Mouse (Mus musculus) limb, embryonic 12.5 days (tissue): ENCODE data around the gene Ctnnbl1. TPM values are rescaled to one million over a fixed set of nuclear protein-coding genes. Genes with fewer than 3 reads are reported as not detected.

Experiments
- ATAC-seq: fragments of 200-750 bp; cut with Nextera tagmentation; 2 replicates; pipeline ENCODE4 v1.8.0; 2017; ENCODE audit warnings: low read depth, moderate TSS enrichment; ENCODE audit not compliant: insufficient number of reproducible peaks, insufficient read depth, low FRiP score, low TSS enrichment
- H3K27ac ChIP-seq: fragments of 300-500 bp; sonication (generic); 2 replicates; pipeline ENCODE4 v1.5.1; 2016; ENCODE audit warnings: mild to moderate bottlenecking, moderate library complexity
- H3K27me3 ChIP-seq: fragments of 300-500 bp; sonication (generic); 2 replicates; pipeline ENCODE4 v1.6.1; 2016; ENCODE audit warnings: mild to moderate bottlenecking, moderate library complexity
- H3K36me3 ChIP-seq: fragments of 300-500 bp; sonication (generic); 2 replicates; pipeline ENCODE4 v1.6.1; 2016; ENCODE audit warnings: mild to moderate bottlenecking, moderate library complexity
- H3K4me1 ChIP-seq: fragments of 300-500 bp; sonication (generic); replicated peaks from 2 replicates; pipeline ENCODE4 v1.6.1; 2016
- H3K4me2 ChIP-seq: fragments of 300-500 bp; sonication (generic); 2 replicates; pipeline ENCODE4 v1.6.1; 2016; ENCODE audit warnings: mild to moderate bottlenecking, moderate library complexity
- H3K4me3 ChIP-seq: fragments of 300-500 bp; sonication (generic); replicated peaks from 2 replicates; pipeline ENCODE4 v1.5.1; 2016; ENCODE audit warnings: mild to moderate bottlenecking
- H3K9ac ChIP-seq: fragments of 300-500 bp; sonication (generic); replicated peaks from 2 replicates; pipeline ENCODE4 v1.6.1; 2016; ENCODE audit warnings: mild to moderate bottlenecking, moderate library complexity
- H3K9me3 ChIP-seq: fragments of 300-500 bp; sonication (generic); 2 replicates; pipeline ENCODE4 v1.6.1; 2016; ENCODE audit warnings: mild to moderate bottlenecking, moderate library complexity
- WGBS: fragments of 180-500 bp; shearing (Covaris S2); methylation state at CpG from one replicate; pipeline ENCODE4 v1.1.7; 2016; 5-methylcytosine and 5-hydroxymethylcytosine counted together
- polyA plus RNA-seq: library from polyadenylated mRNA; unstranded; fragments of >200 nt; fragmentation: Nextera tagmentation; extraction: Ambion mirVana; gene quantifications from 2 replicates; pipeline ENCODE4 v1.2.1, GENCODE M21; 2016

Ctnnbl1 gene
- polyA plus RNA-seq, 1 experiment from 2014 or later, result 76.6 TPM

DNA sequence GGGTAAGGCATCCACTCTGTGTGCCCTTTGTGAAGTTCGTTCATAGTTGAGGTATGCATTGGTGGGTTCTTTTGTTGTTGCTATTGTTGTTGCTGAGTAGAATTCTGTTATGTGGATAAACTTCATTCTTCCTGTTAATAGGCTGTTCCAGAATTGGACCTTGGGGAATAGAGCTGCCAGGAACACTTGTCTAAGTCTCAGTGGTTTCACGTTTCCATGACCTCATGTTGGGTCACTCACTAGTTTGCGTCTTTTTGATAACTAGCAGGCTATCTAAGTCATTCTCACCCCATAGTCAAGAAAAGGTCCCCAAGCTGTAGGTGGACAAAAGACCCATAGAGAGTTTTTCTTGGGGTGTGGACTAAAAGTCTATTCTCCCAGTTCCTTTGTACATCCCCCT lies 120.3 kb downstream of the Ctnnbl1 start:
- no peaks in the 10 kb centered on the region for H3K9me3 ChIP-seq
- H3K27ac ChIP-seq, result no peak overlapping the region
- no peaks in the 10 kb centered on the region for H3K36me3 ChIP-seq
- H3K9ac ChIP-seq, result no peak overlapping the region
- 70% methylated on average over 3 of the region's 3 CpGs for WGBS
- no peak overlapping the region for H3K4me3 ChIP-seq
- H3K4me1 ChIP-seq, result peaks cover 50% of the 10 kb centered on the region
- no peaks in the 10 kb centered on the region for H3K27me3 ChIP-seq
- no peak for ATAC-seq
- H3K4me2 ChIP-seq, result no peak overlapping the region

DNA sequence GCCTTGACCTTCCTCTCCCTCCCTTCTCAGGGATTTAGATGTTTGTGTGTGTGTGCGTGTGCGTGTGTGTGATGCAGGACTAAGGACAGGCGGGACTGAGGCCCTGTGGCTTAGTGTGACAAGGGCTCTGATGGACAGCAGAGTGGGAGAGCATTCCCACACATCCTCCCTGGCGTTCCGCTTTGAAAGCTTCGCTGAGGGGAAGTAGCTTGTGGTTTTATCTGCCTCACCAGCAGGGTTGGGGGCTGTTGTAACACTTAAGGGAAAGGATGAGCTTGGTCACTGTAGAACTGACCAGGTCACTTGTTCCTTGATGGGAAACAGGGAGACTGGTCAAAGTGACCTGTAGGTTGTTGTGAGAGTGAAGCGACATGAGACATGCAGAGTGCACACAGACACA lies 121.1 kb downstream of the Ctnnbl1 start:
- H3K9ac ChIP-seq, result no peak overlapping the region
- no peak for ATAC-seq
- H3K27ac ChIP-seq, result no peak overlapping the region
- no peaks in the 10 kb centered on the region for H3K27me3 ChIP-seq
- no peak overlapping the region for H3K4me2 ChIP-seq
- H3K36me3 ChIP-seq, result no peaks in the 10 kb centered on the region
- 79% methylated on average over 7 of the region's 7 CpGs for WGBS
- no peak overlapping the region for H3K4me3 ChIP-seq
- H3K4me1 ChIP-seq, result peaks cover 47% of the 10 kb centered on the region
- H3K9me3 ChIP-seq, result no peaks in the 10 kb centered on the region

DNA sequence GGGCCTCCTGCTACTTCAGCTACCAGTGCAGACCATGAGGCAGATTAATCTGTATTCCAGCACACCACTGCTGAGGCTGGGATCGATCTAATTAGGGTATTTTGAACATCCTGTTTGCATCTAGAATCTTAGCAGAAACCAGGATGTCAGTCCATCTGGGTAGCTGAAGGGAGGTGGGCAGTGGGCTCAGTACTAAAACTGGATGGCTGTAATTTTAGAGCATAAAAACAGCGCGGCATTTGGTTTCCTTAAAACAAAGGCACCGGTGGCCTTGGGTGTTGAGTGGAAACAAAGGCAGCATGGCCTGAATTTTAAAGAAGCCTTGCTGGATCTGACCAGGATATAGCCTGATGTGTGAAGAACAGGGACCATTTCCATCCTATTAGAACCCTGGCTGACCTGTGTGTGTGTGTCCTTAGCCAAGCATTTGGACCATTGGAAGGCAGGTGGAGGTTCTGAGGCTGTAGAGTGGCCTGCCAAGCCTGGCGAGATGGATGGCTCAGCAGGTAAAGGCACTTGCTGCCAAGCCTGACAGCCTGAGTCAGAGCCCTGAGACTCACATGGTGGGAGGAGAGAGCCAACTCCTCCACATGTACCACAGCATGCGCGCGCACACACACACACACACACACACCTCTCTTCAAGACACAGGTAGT lies 122.0 kb downstream of the Ctnnbl1 start:
- 79% methylated on average over 8 of the region's 8 CpGs for WGBS
- H3K4me3 ChIP-seq, result no peak overlapping the region
- H3K27me3 ChIP-seq, result no peaks in the 10 kb centered on the region
- no peak overlapping the region for H3K9ac ChIP-seq
- H3K4me2 ChIP-seq, result no peak overlapping the region
- H3K4me1 ChIP-seq, result peaks cover 43% of the 10 kb centered on the region
- no peak for ATAC-seq
- no peaks in the 10 kb centered on the region for H3K36me3 ChIP-seq
- H3K27ac ChIP-seq, result no peak overlapping the region
- H3K9me3 ChIP-seq, result no peaks in the 10 kb centered on the region

DNA sequence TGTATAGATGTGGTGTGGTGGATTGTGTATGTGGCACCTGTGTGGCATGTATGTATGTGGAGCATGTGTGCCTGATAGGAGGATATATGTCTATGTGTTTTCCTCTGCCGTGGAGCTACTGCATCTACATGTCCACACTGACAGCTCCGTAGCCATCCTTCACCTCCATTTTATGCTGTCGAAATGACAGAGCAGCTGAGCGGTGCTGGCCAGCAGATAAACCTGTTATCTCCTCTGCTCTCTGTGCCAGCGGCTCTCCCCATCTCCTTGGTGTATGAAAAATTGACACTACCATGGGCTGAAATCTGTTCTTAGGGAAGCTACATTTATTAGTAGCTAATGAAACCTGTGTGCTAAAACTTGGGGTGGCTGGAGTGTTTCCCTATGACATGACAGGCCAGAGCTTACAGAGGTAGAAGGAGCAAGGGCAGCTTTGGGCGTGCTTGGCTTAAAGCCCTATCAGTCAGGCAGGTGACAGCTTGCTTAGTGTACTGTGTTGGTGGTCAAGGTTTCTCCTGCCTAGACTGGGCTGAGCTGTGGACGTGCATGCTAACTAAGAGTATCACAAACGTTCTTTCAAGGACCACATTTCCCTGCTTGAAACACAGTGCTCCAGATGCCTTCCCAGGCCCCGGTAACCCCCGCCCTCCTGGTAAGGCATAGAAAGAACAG lies 124.2 kb downstream of the Ctnnbl1 start:
- no peak overlapping the region for H3K9ac ChIP-seq
- H3K27me3 ChIP-seq, result no peaks in the 10 kb centered on the region
- peaks cover 46% of the 10 kb centered on the region for H3K4me1 ChIP-seq
- H3K9me3 ChIP-seq, result no peaks in the 10 kb centered on the region
- ATAC-seq, result no peak
- no peaks in the 10 kb centered on the region for H3K36me3 ChIP-seq
- 75% methylated on average over 10 of the region's 10 CpGs for WGBS
- H3K4me2 ChIP-seq, result no peak overlapping the region
- H3K27ac ChIP-seq, result 0 out of 2 replicates have a peak overlapping the region, but pooled peaks have one; percentile 12
- H3K4me3 ChIP-seq, result no peak overlapping the region

DNA sequence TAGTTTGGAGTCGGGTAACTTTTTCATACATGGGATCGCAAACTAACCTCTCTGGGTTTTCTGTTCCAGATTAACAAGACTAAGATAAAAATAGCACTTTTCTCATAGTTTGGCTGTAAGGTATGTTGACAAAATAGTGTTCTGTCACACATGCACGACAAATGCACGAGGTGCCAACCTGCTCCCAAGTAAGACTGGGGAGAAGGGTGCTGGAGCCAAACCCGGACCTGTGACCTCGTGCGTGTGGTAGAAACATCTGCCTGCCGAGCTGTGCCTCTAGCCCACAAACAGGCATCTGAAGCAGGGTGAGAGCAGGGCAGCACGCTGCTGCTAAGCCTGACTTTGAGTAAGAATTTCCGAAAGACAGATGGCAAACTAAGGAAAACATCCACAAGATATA lies 125.1 kb downstream of the Ctnnbl1 start:
- Histone ChIP-seq H3K27ac (no peak overlapping the region), H3K9ac (no peak overlapping the region), H3K36me3 (no peaks in the 10 kb centered on the region), H3K27me3 (no peaks in the 10 kb centered on the region), H3K9me3 (no peaks in the 10 kb centered on the region), H3K4me2 (no peak overlapping the region), H3K4me3 (no peak overlapping the region), H3K4me1 (peaks cover 39% of the 10 kb centered on the region)
- WGBS, result 74% methylated on average over 10 of the region's 10 CpGs
- no peak for ATAC-seq

DNA sequence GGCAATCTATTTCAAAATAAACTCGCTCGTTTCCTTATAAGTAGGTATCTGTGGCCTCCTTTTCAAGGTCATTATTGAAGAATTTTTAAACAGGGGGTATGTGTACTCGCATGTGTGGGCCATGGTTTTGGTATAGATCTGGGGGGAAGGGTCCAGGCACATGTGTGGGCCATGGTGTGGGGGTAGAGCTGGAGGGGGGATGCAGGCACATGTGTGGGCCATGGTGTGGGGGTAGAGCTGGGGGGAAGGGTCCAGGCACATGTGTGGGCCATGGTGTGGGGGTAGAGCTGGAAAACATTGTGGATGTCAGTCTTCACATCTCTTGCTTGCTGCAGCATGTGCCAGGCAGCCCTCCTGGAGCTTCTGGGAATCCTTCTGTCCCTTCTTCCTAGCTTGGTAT lies 129.9 kb downstream of the Ctnnbl1 start:
- no peak overlapping the region for H3K4me3 ChIP-seq
- no peaks in the 10 kb centered on the region for H3K27me3 ChIP-seq
- ATAC-seq, result no peak
- WGBS, result 87% methylated on average over 3 of the region's 3 CpGs
- no peak overlapping the region for H3K9ac ChIP-seq
- no peak overlapping the region for H3K27ac ChIP-seq
- H3K36me3 ChIP-seq, result peaks cover 5% of the 10 kb centered on the region
- peaks cover 13% of the 10 kb centered on the region for H3K4me1 ChIP-seq
- H3K4me2 ChIP-seq, result no peak overlapping the region
- H3K9me3 ChIP-seq, result no peaks in the 10 kb centered on the region

DNA sequence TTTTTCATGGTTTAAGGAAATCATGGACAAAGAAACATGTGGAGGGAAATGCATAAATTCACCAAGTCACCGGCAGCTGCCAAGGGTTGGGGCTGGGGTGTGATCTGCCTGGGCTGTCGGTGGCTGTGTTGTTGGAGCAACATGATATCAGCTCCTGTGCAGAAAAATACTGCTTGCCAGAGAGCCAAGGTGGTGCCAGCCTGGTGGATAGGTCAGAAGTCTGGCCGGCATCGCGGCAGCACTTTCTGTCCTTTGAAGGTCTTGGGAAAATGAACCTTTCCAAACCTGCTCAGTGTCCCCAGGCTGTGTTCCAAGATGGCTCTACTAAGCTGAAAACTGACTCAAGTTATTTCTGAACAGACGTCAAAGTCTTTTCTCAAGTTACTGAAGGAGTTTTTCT lies 133.0 kb downstream of the Ctnnbl1 start:
- ATAC-seq, result no peak
- H3K4me3 ChIP-seq, result no peak overlapping the region
- no peak overlapping the region for H3K4me2 ChIP-seq
- H3K27ac ChIP-seq, result no peak overlapping the region
- no peaks in the 10 kb centered on the region for H3K27me3 ChIP-seq
- no peak overlapping the region for H3K9ac ChIP-seq
- 77% methylated on average over 6 of the region's 6 CpGs for WGBS
- H3K36me3 ChIP-seq, result peaks cover 16% of the 10 kb centered on the region
- H3K9me3 ChIP-seq, result no peaks in the 10 kb centered on the region
- H3K4me1 ChIP-seq, result peaks cover 18% of the 10 kb centered on the region

DNA sequence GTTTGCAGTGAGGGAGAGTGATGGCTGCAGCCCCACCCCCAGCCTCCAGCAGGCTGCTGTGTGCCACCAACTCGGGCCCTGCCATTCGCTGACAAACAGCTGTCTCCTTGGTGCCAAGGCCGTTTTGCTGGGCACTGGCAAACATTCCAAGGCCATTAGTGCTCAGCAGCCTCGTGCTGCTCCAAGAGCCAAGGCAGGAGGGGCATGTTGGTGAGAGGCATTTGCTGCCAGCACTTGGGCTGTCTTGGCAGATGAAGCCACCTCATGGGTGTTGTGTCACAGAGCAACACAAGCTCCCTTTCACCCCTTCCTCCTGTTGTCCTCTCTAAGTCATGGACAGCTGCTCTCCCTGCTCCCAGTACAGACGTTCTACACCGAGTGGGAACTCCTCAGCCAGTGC lies 136.0 kb downstream of the Ctnnbl1 start:
- H3K27ac ChIP-seq, result no peak overlapping the region
- no peak overlapping the region for H3K4me2 ChIP-seq
- WGBS, result 83% methylated on average over 6 of the region's 6 CpGs
- H3K9ac ChIP-seq, result no peak overlapping the region
- H3K4me1 ChIP-seq, result peaks cover 17% of the 10 kb centered on the region
- no peaks in the 10 kb centered on the region for H3K9me3 ChIP-seq
- peaks cover 23% of the 10 kb centered on the region for H3K36me3 ChIP-seq
- no peaks in the 10 kb centered on the region for H3K27me3 ChIP-seq
- H3K4me3 ChIP-seq, result no peak overlapping the region
- no peak for ATAC-seq

DNA sequence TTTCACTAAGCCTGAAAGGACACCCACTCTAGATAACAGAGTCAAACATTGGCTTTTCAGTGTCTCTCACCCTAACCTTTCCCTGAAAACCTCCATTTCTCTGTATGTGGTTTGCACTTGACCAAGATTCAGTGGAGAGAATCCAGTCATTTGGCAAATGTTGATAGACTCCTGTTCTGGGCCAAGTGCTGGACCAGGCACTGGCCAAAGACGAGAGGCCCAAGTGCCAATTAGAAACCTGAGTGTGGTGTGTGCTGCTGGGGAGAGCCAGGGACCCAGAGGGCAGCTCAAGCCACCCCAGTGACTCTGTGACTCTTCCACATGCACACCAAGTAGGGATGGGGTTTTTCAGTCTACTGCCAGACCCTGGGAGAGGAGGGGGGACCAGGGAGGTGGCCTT lies 136.5 kb downstream of the Ctnnbl1 start:
- ATAC-seq, result no peak
- H3K27me3 ChIP-seq, result no peaks in the 10 kb centered on the region
- H3K36me3 ChIP-seq, result peaks cover 23% of the 10 kb centered on the region
- no peak overlapping the region for H3K4me2 ChIP-seq
- no peak overlapping the region for H3K4me3 ChIP-seq
- no peak overlapping the region for H3K9ac ChIP-seq
- WGBS, result 72% methylated on average over 1 of the region's 1 CpGs
- H3K4me1 ChIP-seq, result peaks cover 17% of the 10 kb centered on the region
- H3K27ac ChIP-seq, result no peak overlapping the region
- H3K9me3 ChIP-seq, result no peaks in the 10 kb centered on the region

DNA sequence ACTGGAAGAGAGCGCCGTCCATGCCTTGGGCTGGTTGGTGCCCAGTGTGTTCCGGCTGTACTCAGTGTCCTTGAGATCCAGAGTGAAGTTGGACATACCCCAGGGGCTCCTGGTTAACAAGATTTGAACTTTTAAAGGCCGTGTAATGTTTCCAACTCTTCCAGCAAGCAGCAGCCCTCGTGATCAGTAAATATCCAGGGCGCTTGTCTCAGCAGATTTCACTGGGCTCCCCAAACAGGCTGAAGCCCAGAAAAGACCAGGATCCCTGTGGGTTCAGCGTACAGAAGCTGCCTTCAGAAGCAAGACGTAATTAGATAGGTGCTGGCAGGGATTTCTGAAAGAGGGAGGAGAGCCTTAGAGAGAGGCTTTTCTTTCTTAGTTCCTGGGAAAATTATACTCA lies 137.9 kb downstream of the Ctnnbl1 start:
- ATAC-seq, result no peak
- no peak overlapping the region for H3K4me3 ChIP-seq
- H3K27me3 ChIP-seq, result no peaks in the 10 kb centered on the region
- no peaks in the 10 kb centered on the region for H3K9me3 ChIP-seq
- 68% methylated on average over 8 of the region's 8 CpGs for WGBS
- no peak overlapping the region for H3K9ac ChIP-seq
- no peak overlapping the region; the same call in 1 of the 2 replicates for H3K27ac ChIP-seq
- peaks cover 17% of the 10 kb centered on the region for H3K4me1 ChIP-seq
- H3K4me2 ChIP-seq, result no peak overlapping the region
- peaks cover 23% of the 10 kb centered on the region for H3K36me3 ChIP-seq

DNA sequence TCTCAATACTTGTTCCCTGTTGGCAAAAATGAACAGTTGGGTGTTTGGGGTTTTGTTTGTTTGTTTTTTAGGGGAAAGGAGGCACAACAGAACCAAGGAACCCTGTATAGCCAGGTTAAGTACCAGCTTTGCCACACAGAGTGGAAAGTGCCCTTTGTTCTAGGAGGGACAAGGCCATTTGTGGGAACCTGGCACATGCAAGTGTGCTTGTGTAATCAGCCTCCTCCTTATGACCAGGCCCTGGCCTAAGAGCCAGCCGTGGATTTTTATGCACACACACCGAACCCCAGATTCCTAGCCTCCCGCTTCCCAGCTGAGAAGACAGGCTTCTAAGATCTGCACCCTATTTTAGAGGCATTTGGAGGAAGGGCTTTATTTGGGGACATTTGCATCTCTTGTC lies 140.2 kb downstream of the Ctnnbl1 start:
- H3K27me3 ChIP-seq, result no peaks in the 10 kb centered on the region
- peaks cover 16% of the 10 kb centered on the region; the same call in 1 of the 2 replicates for H3K36me3 ChIP-seq
- no peak overlapping the region for H3K9ac ChIP-seq
- WGBS, result 90% methylated on average over 3 of the region's 3 CpGs
- ATAC-seq, result no peak
- H3K4me3 ChIP-seq, result no peak overlapping the region
- H3K9me3 ChIP-seq, result no peaks in the 10 kb centered on the region
- no peak overlapping the region for H3K27ac ChIP-seq
- H3K4me2 ChIP-seq, result no peak overlapping the region
- peaks cover 30% of the 10 kb centered on the region for H3K4me1 ChIP-seq

DNA sequence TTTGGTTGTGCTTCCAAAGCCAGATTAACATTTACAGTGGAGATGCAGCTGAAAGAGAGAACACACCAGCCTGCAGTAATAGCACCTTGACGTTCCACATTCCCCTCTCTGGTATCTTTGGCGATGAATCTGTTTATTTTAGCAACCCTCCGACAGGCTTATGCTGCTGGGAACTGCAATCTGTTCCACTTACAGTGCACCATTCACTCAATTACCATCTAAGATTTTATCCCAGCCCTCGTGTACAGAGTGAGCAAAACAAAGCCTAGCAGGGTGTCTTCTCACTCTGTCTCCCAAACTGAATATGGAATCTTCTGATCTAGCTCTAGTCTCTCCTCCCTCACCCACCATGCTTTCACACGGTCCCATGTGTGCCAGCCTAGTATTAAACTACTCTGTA lies 140.8 kb downstream of the Ctnnbl1 start:
- no peaks in the 10 kb centered on the region for H3K27me3 ChIP-seq
- ATAC-seq, result no peak
- H3K4me3 ChIP-seq, result no peak overlapping the region
- H3K27ac ChIP-seq, result no peak overlapping the region
- H3K9ac ChIP-seq, result no peak overlapping the region
- no peaks in the 10 kb centered on the region for H3K9me3 ChIP-seq
- H3K36me3 ChIP-seq, result peaks cover 10% of the 10 kb centered on the region; the same call in 1 of the 2 replicates
- 64% methylated on average over 5 of the region's 5 CpGs for WGBS
- H3K4me1 ChIP-seq, result peaks cover 30% of the 10 kb centered on the region
- H3K4me2 ChIP-seq, result no peak overlapping the region
